In genomic region chr1:33756258-33757032, GRCm38 (mm10) we compare ENCODE assay signal across 8 mouse cellular contexts. TPM values are rescaled to one million over a fixed set of nuclear protein-coding genes. Genes with fewer than 3 reads are reported as not detected.
DNase-seq lines count a peak whose midpoint lies in the region; ATAC-seq and TF ChIP-seq lines count a peak whose summit lies in the region.

No protein-coding gene starts in this region.

- TF ChIP-seq POLR2A in MEL (IDR thresholded peaks at IDR 0.05; ENCODE audit: control insufficient read depth in 1 of 2, insufficient read depth in 1 of 2, low read depth in 1 of 2, low read length in 2 of 2, poor library complexity in 1 of 2) = no peak

- no peak for TF ChIP-seq CTCF in MEL (IDR thresholded peaks at IDR 0.05 in 2 of 3, conservative IDR thresholded peaks at IDR 0.05 in 1 of 3; ENCODE audit: control insufficient read depth in 1 of 3, insufficient read depth in 1 of 3, low read depth in 2 of 3, low read length in 3 of 3, poor library complexity in 1 of 3, severe bottlenecking in 1 of 3)

- H3K4me3 ChIP-seq in heart, embryonic 15.5 days = peak overlapping the region; percentile 95
- H3K4me3 ChIP-seq in MEL (ENCODE audit: control insufficient read depth in 1 of 2, insufficient read depth in 1 of 2, low read depth in 2 of 2, low read length in 2 of 2) = peak overlapping the region; percentile 77 to 78
- peak overlapping the region; percentile 72 for H3K4me3 ChIP-seq in forebrain, embryonic 13.5 days
- H3K4me3 ChIP-seq in liver, embryonic 13.5 days (replicated peaks) = peak overlapping the region; percentile 93

- ATAC-seq in heart, embryonic 15.5 days (replicated peaks; ENCODE audit: insufficient number of reproducible peaks, insufficient read depth, low FRiP score, low read depth) = no peak
- ATAC-seq in forebrain, embryonic 13.5 days = no peak
- no peak for ATAC-seq in liver, embryonic 13.5 days (ENCODE audit: low read depth)

- peaks cover 10% of the 10 kb centered on the region; the same call in 1 of the 2 replicates for H3K36me3 ChIP-seq in heart, embryonic 15.5 days
- H3K36me3 ChIP-seq in MEL (ENCODE audit: control insufficient read depth in 1 of 2, insufficient read depth in 2 of 2, low read length in 2 of 2) = peaks cover 2 to 24% of the 10 kb centered on the region in 2 experiments
- peaks cover 10% of the 10 kb centered on the region for H3K36me3 ChIP-seq in forebrain, embryonic 13.5 days (ENCODE audit: poor library complexity, severe bottlenecking)
- H3K36me3 ChIP-seq in liver, embryonic 13.5 days = peaks cover 40% of the 10 kb centered on the region

- WGBS in heart, embryonic 15.5 days = 18% methylated on average over 18 of the region's 18 CpGs
- 27% methylated on average over 18 of the region's 18 CpGs for WGBS in forebrain, embryonic 13.5 days
- 10% methylated on average over 18 of the region's 18 CpGs for WGBS in liver, embryonic 13.5 days (ENCODE audit: insufficient replicate concordance)

- no peak for DNase-seq in heart, postnatal 4 days
- peak; percentile 71 for DNase-seq in MEL (ENCODE audit: low read depth, low spot score)
- DNase-seq in liver, embryonic 13.5 days = peak; percentile 18
- DNase-seq in right cerebral cortex, postnatal 25 days = no peak
- no peak for DNase-seq in adrenal gland, postnatal 10 days
- DNase-seq in gastrocnemius, postnatal 36 days = no peak

- H3K9me3 ChIP-seq in heart, embryonic 15.5 days (replicated peaks) = no peaks in the 10 kb centered on the region
- H3K9me3 ChIP-seq in MEL (replicated peaks; ENCODE audit: insufficient read depth, low read length) = no peaks in the 10 kb centered on the region
- H3K9me3 ChIP-seq in forebrain, embryonic 13.5 days (replicated peaks) = no peaks in the 10 kb centered on the region
- H3K9me3 ChIP-seq in liver, embryonic 13.5 days (replicated peaks) = no peaks in the 10 kb centered on the region

- TF ChIP-seq RAD21 in MEL (IDR thresholded peaks at IDR 0.05; ENCODE audit: low read depth, low read length) = no peak

- H3K9ac ChIP-seq in heart, embryonic 15.5 days = peak overlapping the region; percentile 92
- H3K9ac ChIP-seq in MEL (ENCODE audit: control insufficient read depth, low read depth, low read length, poor library complexity, severe bottlenecking) = peak overlapping the region; percentile 87
- H3K9ac ChIP-seq in forebrain, embryonic 13.5 days = peak overlapping the region; percentile 85; the same call in 1 of the 2 replicates
- H3K9ac ChIP-seq in liver, embryonic 13.5 days = peak overlapping the region; percentile 97

- H3K4me1 ChIP-seq in heart, embryonic 15.5 days (replicated peaks) = peaks cover 19% of the 10 kb centered on the region
- H3K4me1 ChIP-seq in MEL (ENCODE audit: control insufficient read depth in 1 of 2, insufficient read depth in 2 of 2, low read length in 2 of 2) = peaks cover 7 to 19% of the 10 kb centered on the region in 2 experiments
- H3K4me1 ChIP-seq in forebrain, embryonic 13.5 days = peaks cover 25% of the 10 kb centered on the region
- H3K4me1 ChIP-seq in liver, embryonic 13.5 days (replicated peaks) = peaks cover 53% of the 10 kb centered on the region

- peak overlapping the region; percentile 92 for H3K4me2 ChIP-seq in heart, embryonic 15.5 days
- peak overlapping the region; percentile 98 for H3K4me2 ChIP-seq in forebrain, embryonic 13.5 days
- H3K4me2 ChIP-seq in liver, embryonic 13.5 days = peak overlapping the region; percentile 98

- H3K27me3 ChIP-seq in heart, embryonic 15.5 days = no peaks in the 10 kb centered on the region
- H3K27me3 ChIP-seq in MEL (ENCODE audit: control insufficient read depth in 1 of 2, insufficient read depth in 2 of 2, low read length in 2 of 2) = no peaks in the 10 kb centered on the region
- H3K27me3 ChIP-seq in forebrain, embryonic 13.5 days = no peaks in the 10 kb centered on the region
- no peaks in the 10 kb centered on the region for H3K27me3 ChIP-seq in liver, embryonic 13.5 days

- peak in 1 of 2 experiments; percentile 21; a peak in 3 of 4 replicates for TF ChIP-seq EP300 in MEL (IDR thresholded peaks at IDR 0.05; ENCODE audit: low read depth in 1 of 2, low read length in 2 of 2)

- intact Hi-C loops in gastrocnemius, postnatal 36 days (cut with DNase I) = no loop called here

- H3K79me2 ChIP-seq in MEL (ENCODE audit: control insufficient read depth, insufficient read depth, low read length, poor library complexity) = peaks cover 53% of the 10 kb centered on the region

- H3K27ac ChIP-seq in heart, embryonic 15.5 days = peak overlapping the region; percentile 86
- peak overlapping the region; percentile 75 for H3K27ac ChIP-seq in MEL (ENCODE audit: control insufficient read depth, low read depth, low read length)
- H3K27ac ChIP-seq in forebrain, embryonic 13.5 days = no peak overlapping the region; the same call in 1 of the 2 replicates
- peak overlapping the region; percentile 91 for H3K27ac ChIP-seq in liver, embryonic 13.5 days

TF ChIP-seq in MEL, 35 proteins besides CTCF, POLR2A, EP300 and RAD21:
- TF ChIP-seq MAX (IDR thresholded peaks at IDR 0.05; ENCODE audit: low read length) (no peak), ZC3H11A (IDR thresholded peaks at IDR 0.05; ENCODE audit: low read depth, low read length) (no peak), TAL1 (IDR thresholded peaks at IDR 0.05; ENCODE audit: low read length) (no peak), ETS1 (IDR thresholded peaks at IDR 0.05; ENCODE audit: low read depth, low read length) (0 out of 2 replicates have a peak, but pooled peaks have one; percentile 7), ZKSCAN1 (IDR thresholded peaks at IDR 0.05; ENCODE audit: low read depth, low read length) (no peak), JUND (IDR thresholded peaks at IDR 0.05; ENCODE audit: low read depth, low read length) (no peak), HCFC1 (IDR thresholded peaks at IDR 0.05; ENCODE audit: low read depth, low read length) (0 out of 2 replicates have a peak, but pooled peaks have one; percentile 6), MAFK (IDR thresholded peaks at IDR 0.05; ENCODE audit: borderline replicate concordance, low read depth, low read length) (0 out of 2 replicates have a peak, but pooled peaks have one; percentile 30), USF1 (IDR thresholded peaks at IDR 0.05; ENCODE audit: low read depth, low read length) (peak; percentile 67), TCF12 (IDR thresholded peaks at IDR 0.05; ENCODE audit: low read depth, low read length) (no peak), TBP (IDR thresholded peaks at IDR 0.05; ENCODE audit: low read depth, low read length) (peak; percentile 56), SIN3A (IDR thresholded peaks at IDR 0.05; ENCODE audit: low read length) (peak; percentile 6; the same call in 1 of the 2 replicates), CHD1 (IDR thresholded peaks at IDR 0.05; ENCODE audit: low read depth, low read length) (peak; percentile 67; the same call in 1 of the 2 replicates), ZNF384 (IDR thresholded peaks at IDR 0.05; ENCODE audit: low read depth, low read length) (peak; percentile 72; the same call in 1 of the 2 replicates), MYC (IDR thresholded peaks at IDR 0.05; ENCODE audit: low read depth, low read length) (peak; percentile 5; the same call in 1 of the 2 replicates), ZMIZ1 (IDR thresholded peaks at IDR 0.05; ENCODE audit: low read depth, low read length) (no peak), UBTF (IDR thresholded peaks at IDR 0.05; ENCODE audit: borderline replicate concordance, insufficient read depth, low read depth, low read length) (no peak), ELF1 (IDR thresholded peaks at IDR 0.05; ENCODE audit: low read depth, low read length) (no peak), GATA1 (IDR thresholded peaks at IDR 0.05; ENCODE audit: low read depth, low read length) (peak; percentile 22; the same call in 1 of the 2 replicates), BHLHE40 (IDR thresholded peaks at IDR 0.05; ENCODE audit: borderline replicate concordance, low read depth, low read length) (no peak), NELFE (IDR thresholded peaks at IDR 0.05; ENCODE audit: low read depth, low read length) (peak; percentile 12; the same call in 1 of the 2 replicates)

RNA-seq across cellular contexts. Expression of gene Bag2, which starts 1.1 kb away (rescaled TPM):
- polyA plus RNA-seq in heart, embryonic 15.5 days (2015; fragmentation: Nextera tagmentation; extraction: Ambion mirVana) = 74.3 and 76.3 TPM in 2 replicates
- total RNA-seq in heart, postnatal 4 days (2021) = 10 to 100 TPM; 62.7 to 67.7 TPM
- 61.7 and 74.2 TPM in 2 replicates for total RNA-seq in MEL (2012; rRNA removed)
- 10 to 100 TPM in 1 of 2 experiments, not detected in 1; 88.8 TPM for polyA plus RNA-seq in MEL (2012; ENCODE audit: insufficient read depth in 1 of 2, insufficient read length in 2 of 2, low read depth in 1 of 2, low replicate concordance in 2 of 2, missing spikeins in 1 of 2)
- 25.0 and 25.4 TPM in 2 replicates for polyA plus RNA-seq in forebrain, embryonic 13.5 days (2015; fragmentation: Nextera tagmentation; extraction: Ambion mirVana)
- polyA plus RNA-seq in liver, embryonic 13.5 days (2015; fragmentation: Nextera tagmentation; extraction: Ambion mirVana) = 63.2 and 72.5 TPM in 2 replicates
- total RNA-seq in adrenal gland, postnatal 10 days (2021) = 10 to 100 TPM; 15.7 to 19.8 TPM
- 10 to 100 TPM; 15.8 to 19.0 TPM for total RNA-seq in gastrocnemius, postnatal 36 days (2021)

RNA-seq across cellular contexts. Expression of gene Rab23, which starts 36.8 kb away (rescaled TPM):
- 13.6 and 14.7 TPM in 2 replicates for polyA plus RNA-seq in heart, embryonic 15.5 days (2015; fragmentation: Nextera tagmentation; extraction: Ambion mirVana)
- total RNA-seq in heart, postnatal 4 days (2021) = 10 to 100 TPM; 19.0 to 19.6 TPM
- 3.2 and 4.0 TPM in 2 replicates for total RNA-seq in MEL (2012; rRNA removed)
- 1 to 10 TPM in 1 of 2 experiments, not detected in 1; 9.9 TPM for polyA plus RNA-seq in MEL (2012; ENCODE audit: insufficient read depth in 1 of 2, insufficient read length in 2 of 2, low read depth in 1 of 2, low replicate concordance in 2 of 2, missing spikeins in 1 of 2)
- 28.4 and 31.9 TPM in 2 replicates for polyA plus RNA-seq in forebrain, embryonic 13.5 days (2015; fragmentation: Nextera tagmentation; extraction: Ambion mirVana)
- 4.8 and 5.6 TPM in 2 replicates for polyA plus RNA-seq in liver, embryonic 13.5 days (2015; fragmentation: Nextera tagmentation; extraction: Ambion mirVana)
- total RNA-seq in adrenal gland, postnatal 10 days (2021) = 10 to 100 TPM; 11.6 to 14.6 TPM
- total RNA-seq in gastrocnemius, postnatal 36 days (2021) = 1 to 10 TPM; 4.2 to 5.1 TPM

RNA-seq across cellular contexts. Expression of gene Zfp451, which starts 58.0 kb away (rescaled TPM):
- polyA plus RNA-seq in heart, embryonic 15.5 days (2015; fragmentation: Nextera tagmentation; extraction: Ambion mirVana) = 11.8 and 14.6 TPM in 2 replicates
- 10 to 100 TPM; 21.1 to 30.8 TPM for total RNA-seq in heart, postnatal 4 days (2021)
- total RNA-seq in MEL (2012; rRNA removed) = 15.8 and 17.9 TPM in 2 replicates
- polyA plus RNA-seq in MEL (2012; ENCODE audit: insufficient read depth in 1 of 2, insufficient read length in 2 of 2, low read depth in 1 of 2, low replicate concordance in 2 of 2, missing spikeins in 1 of 2) = 100 to 1,000 TPM in 1 of 2 experiments, 10 to 100 TPM in 1; 20.6 to 281 TPM
- 37.2 and 43.4 TPM in 2 replicates for polyA plus RNA-seq in forebrain, embryonic 13.5 days (2015; fragmentation: Nextera tagmentation; extraction: Ambion mirVana)
- 6.3 and 7.3 TPM in 2 replicates for polyA plus RNA-seq in liver, embryonic 13.5 days (2015; fragmentation: Nextera tagmentation; extraction: Ambion mirVana)
- total RNA-seq in adrenal gland, postnatal 10 days (2021) = 10 to 100 TPM; 28.4 to 36.2 TPM
- 10 to 100 TPM in 1 of 2 experiments, 1 to 10 TPM in 1; 7.7 to 10.2 TPM for total RNA-seq in gastrocnemius, postnatal 36 days (2021)

Comparison
In these comparisons a context has a peak if more than half of its experiments do, and no peak if none do; other contexts are left out.
1. DNase-seq: peak in MEL (single experiment) and liver, embryonic 13.5 days (single experiment); none in heart, postnatal 4 days (single experiment), right cerebral cortex, postnatal 25 days (single experiment), adrenal gland, postnatal 10 days (single experiment) and gastrocnemius, postnatal 36 days (0 of 2).
2. Peak in every context shown above with its lines, with median percentiles within 50 percentile points of each other: H3K4me2 ChIP-seq, H3K4me3 ChIP-seq and H3K9ac ChIP-seq.